Mouse (Mus musculus): ENCODE measurements around the gene Nup133.

The Nup133 gene

DNA sequence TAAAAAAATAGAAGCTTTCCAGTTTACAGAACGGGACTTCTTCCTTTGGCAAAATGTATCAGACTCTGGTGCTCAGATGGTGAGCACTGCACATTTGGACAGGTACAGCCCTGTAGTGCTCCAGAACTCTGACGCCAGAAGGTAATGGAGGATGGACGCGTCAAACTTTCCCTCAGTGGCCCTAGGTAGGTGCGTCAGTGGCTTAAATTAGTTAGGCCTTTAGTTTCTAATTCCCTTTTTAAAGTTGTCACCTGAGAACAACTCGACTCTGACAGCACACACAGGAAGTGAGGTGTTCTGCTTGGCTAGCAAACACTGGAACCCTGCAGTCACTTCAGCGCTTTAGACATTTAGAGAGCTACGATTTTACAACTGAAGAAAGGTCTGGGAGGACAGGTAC lies 4.6 kb upstream of the Nup133 start:
- DNase-seq (ENCODE audit: low spot score): no peak

DNA sequence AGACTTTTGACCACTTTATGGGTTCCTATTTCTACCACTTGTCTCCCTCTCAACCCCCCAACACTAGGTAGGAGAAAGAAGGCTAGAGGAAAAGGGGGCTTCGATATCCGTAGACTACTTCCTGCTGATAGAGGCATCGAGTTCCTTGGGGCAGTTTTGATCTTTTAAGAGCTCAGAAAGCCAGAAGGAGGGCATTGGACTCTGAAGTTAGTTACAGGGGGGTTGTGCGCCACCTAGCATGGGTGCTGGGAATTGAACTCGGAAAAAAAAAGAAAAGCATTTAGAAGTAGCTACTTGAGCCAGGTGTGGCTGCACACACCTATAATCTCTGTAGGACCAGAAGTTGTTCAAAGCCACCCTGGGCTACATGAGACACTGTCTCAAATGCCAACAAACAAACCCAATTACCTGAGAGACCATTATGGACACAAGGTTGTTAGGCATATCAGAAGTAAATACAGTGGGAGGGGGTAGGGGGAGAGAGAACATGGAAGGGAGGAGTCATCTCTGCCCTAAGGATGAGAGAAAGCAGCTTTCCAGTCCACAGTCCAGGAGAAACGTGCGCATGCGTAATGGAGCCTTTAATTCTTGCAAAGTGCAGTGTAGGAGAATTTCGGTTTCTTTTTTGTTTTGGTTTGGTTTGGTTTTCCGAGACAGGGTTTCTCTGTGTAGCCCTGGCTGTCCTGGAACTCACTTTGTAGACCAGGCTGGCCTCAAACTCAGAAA lies 1.2 kb upstream of the Nup133 start:
- DNase-seq (ENCODE audit: low spot score): peak; percentile 80

DNA sequence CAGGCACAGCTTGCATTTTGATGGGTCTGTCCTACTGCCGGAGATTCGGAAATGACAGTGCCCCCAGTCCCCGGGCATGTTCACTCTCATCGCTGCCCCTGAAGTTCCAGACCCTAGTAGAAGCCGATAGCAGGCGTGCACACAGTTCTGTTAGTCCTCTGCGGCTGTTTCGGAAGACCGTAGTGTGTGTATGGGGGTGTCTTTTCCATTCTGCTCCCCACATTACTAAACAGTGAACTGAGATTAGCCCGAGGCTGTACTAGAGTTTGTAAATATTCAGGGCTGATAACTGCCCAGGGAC lies 571 bp upstream of the Nup133 start:
- no peak for DNase-seq (ENCODE audit: low spot score)

- no peak for DNase-seq (ENCODE audit: low spot score)
These were observed 20.0 kb downstream of the Nup133 start for GRCm38 (mm10) chr8:123929026-123929425.

GRCm38 (mm10) chr8:123925671-123926070 lies 23.4 kb downstream of the Nup133 start:
- no peak for DNase-seq (ENCODE audit: low spot score)

- DNase-seq (ENCODE audit: low spot score): peak; percentile 93
These were observed 24.3 kb downstream of the Nup133 start for GRCm38 (mm10) chr8:123924719-123925118.

DNA sequence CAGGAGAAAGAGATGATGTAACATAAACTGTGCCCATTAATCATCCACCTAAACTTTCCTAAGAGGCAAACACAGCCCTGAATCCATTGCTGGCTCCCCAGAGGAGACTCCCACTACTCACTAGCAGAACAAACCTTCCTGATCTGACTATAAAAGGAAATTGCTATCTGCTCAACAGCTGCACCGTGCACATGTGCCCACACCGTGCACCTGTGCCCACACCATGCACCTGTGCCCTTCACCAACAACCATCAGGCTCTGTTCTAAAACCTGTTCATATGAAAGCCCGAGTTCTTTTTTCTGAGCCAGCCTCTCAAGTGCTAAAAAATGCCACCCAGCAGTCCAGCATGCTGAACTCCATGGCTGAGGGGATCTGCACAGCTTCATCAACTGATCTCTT lies 34.4 kb downstream of the Nup133 start:
- no peak for DNase-seq (ENCODE audit: low spot score)

DNA sequence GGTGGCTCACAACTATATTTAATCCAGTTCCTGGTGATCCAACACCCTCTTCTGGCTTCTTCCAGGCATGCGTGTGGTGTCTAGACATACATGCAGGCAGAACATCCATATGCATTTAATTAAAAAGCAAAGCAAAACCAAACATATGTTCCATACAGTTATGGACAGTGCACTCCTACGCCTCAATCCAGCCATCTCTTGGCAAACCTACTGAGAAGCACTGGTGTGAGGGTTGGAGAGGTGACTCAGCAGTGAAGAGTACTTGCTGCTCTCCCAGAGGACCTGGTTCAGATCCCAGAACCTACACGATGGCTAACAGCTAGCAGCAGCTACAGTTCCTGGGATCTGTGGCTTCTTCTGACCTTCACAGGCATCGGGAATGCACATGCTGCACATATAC lies 36.8 kb downstream of the Nup133 start:
- DNase-seq (ENCODE audit: low spot score): no peak

- DNase-seq (ENCODE audit: low spot score): no peak
These were observed 41.5 kb downstream of the Nup133 start for GRCm38 (mm10) chr8:123907604-123908003.

DNA sequence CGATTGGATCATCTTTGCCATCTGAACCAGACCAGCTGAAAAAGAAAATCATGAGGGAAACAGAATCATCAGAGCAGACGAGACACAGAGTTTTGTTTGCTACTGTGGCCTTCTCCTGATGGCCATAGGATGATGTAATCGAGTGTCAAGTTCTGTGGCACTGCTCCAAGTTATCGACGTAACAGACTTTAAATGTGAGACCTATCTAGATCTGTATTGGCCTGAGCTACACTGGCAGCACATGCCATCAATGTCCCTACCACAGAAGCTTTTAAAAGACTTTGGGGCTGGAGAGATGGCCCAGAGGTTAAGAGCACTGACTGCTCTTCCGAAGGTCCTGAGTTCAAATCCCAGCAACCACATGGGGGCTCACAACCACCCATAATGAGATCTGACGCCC lies 46.4 kb downstream of the Nup133 start:
- no peak for DNase-seq (ENCODE audit: low spot score)

DNA sequence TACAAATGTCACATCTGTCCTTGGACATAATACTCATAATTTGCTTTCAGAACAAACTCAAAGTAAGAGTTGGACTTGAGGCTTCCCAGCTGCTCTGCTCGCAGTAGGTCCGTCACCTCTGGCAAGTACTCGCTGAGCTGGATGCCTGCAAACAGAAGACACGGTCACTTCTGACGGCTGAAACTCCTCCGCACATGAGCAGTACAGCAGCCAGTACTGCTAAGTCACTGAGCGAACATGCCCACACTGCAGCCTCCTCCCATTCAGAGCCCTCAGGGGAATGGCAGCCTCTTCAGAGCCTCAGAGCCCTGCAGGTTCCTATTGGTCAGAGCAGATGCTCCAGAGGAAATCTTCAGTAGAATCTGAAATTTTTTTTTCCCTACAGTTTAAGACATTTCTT lies 49.7 kb downstream of the Nup133 start:
- no peak for DNase-seq (ENCODE audit: low spot score)

GRCm38 (mm10) chr8:123898576-123898975 lies 50.5 kb downstream of the Nup133 start:
- DNase-seq (ENCODE audit: low spot score): no peak

DNA sequence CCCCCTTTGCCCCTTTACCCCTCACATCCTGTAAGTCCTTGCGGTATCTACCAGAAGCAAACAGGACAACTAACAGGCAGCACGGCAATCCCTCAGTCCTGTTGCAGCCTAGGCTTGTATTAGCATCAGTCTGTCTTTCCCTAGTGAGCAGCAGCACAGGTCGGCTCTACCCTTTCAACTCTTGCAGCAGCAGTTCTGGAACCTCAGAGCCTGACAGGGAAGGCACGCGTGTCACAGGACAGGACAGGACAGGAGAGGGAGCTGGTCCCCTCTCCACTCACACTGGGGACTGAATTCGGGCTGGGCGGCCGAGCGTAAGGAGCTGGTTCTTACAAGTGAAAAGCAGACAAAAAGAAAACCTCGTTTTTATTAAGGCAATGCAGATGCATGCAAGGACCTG lies 52.3 kb downstream of the Nup133 start:
- no peak for DNase-seq (ENCODE audit: low spot score)

- DNase-seq (ENCODE audit: low spot score): no peak
These were observed 52.7 kb downstream of the Nup133 start for GRCm38 (mm10) chr8:123896366-123896761.

- no peak for DNase-seq (ENCODE audit: low spot score)
These were observed 53.2 kb downstream of the Nup133 start for GRCm38 (mm10) chr8:123895680-123896365.

GRCm38 (mm10) chr8:123895230-123895629 lies 53.8 kb downstream of the Nup133 start:
- no peak for DNase-seq (ENCODE audit: low spot score)

DNA sequence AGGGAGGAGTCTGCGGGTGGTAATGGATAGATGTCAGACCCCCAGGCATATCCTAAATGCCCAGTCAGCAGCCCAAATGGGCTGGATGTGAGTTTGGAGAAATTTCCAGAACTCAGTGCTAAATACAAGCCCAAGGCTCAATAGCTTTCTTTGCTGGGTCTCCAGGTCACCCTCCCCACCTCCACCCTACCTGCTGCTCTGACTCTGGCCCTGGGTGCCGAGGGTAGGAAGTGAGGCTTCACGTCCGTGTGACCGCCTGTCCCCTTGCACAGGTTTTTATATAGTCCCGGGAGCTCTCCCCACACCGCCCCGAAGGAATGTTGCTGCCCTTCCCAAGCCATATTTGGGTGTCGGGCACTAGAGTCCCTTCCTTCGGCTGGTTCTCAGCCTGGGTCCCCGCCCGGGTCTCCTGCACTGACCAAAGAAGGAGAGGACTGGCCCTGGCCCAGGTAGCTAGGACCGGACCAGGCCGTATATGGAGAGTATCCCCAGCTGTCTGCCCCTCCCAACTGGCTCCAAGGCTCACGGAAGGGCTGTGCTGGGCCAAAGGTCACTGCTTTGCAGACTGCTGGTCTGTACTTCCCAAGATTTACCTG lies 54.5 kb downstream of the Nup133 start, which contains the start of gene Acta1:
Gene Acta1 (minus strand): TSS at position 250 of the 596 bp plus-strand sequence.
- no peak for DNase-seq (ENCODE audit: low spot score)

GRCm38 (mm10) chr8:123893413-123893812 lies 55.7 kb downstream of the Nup133 start:
- no peak for DNase-seq (ENCODE audit: low spot score)

GRCm38 (mm10) chr8:123892586-123893155 lies 56.4 kb downstream of the Nup133 start:
- DNase-seq (ENCODE audit: low spot score): peak; percentile 34

DNA sequence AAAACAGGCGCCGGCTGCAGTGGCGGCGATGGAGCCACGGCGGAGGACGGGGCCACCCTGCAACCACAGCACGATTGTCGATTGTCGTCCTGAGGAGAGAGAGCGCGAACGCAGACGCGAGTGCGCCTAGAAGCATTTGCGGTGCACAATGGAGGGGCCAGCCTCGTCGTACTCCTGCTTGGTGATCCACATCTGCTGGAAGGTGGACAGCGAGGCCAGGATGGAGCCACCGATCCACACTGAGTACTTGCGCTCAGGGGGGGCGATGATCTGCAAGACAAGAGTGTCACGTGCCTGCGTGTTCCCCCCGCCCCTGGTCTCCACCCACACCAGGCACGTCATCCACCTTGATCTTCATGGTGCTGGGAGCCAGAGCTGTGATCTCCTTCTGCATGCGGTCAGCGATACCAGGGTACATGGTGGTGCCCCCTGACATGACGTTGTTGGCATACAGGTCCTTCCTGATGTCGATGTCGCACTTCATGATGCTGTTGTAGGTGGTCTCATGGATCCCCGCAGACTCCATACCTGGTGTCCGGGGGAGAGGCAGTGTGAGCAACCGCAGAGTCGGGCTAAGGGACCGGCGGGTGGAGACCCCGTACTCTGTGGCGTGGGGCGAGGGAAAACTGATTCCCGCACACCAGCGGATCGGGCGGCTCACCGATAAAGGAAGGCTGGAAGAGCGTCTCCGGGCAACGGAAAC lies 57.0 kb downstream of the Nup133 start:
- peak; percentile 34 for DNase-seq (ENCODE audit: low spot score)

- peak; percentile 69 for DNase-seq (ENCODE audit: low spot score)
These were observed 57.8 kb downstream of the Nup133 start for GRCm38 (mm10) chr8:123891271-123891670.

- no peak for DNase-seq (ENCODE audit: low spot score)
These were observed 59.3 kb downstream of the Nup133 start for GRCm38 (mm10) chr8:123889797-123890196.
